Mouse (Mus musculus) CH12.LX (cell line): Measurements from ENCODE around the gene Cops7a. TPM values are rescaled to one million over a fixed set of nuclear protein-coding genes. Genes with fewer than 3 reads are reported as not detected.

ENCODE experiments used
- DNase-seq: peaks from one replicate; pipeline ENCODE4 v3.0.0-alpha.2; 2013; ENCODE audit errors: extremely low read depth
- H3K27ac ChIP-seq: 2 replicates; pipeline ENCODE4 v1.5.1; 2012; ENCODE audit warnings: low read depth, mild to moderate bottlenecking, control low read depth, moderate library complexity; ENCODE audit not compliant: insufficient read depth
- H3K27me3 ChIP-seq: replicated peaks from 2 replicates; pipeline ENCODE3; 2012; ENCODE audit warnings: inconsistent platforms
- H3K36me3 ChIP-seq, 2 experiments: replicated peaks in 1 of 2; 2 replicates each; pipeline versions ENCODE3 to v1.6.1; 2012; ENCODE audit warnings: inconsistent platforms in 1 of 2, low read length in 1 of 2, mild to moderate bottlenecking in 1 of 2, mixed read lengths in 1 of 2, moderate library complexity in 1 of 2; ENCODE audit not compliant: control insufficient read depth in 1 of 2, insufficient read depth in 1 of 2
- H3K4me1 ChIP-seq, 2 experiments: 2 replicates each; pipeline ENCODE4 v1.6.1; 2012; ENCODE audit warnings: inconsistent platforms in 1 of 2, moderate library complexity in 1 of 2; ENCODE audit not compliant: insufficient read depth in 2 of 2, control insufficient read depth in 1 of 2
- H3K4me2 ChIP-seq: 2 replicates; pipeline ENCODE4 v1.6.1; 2012; ENCODE audit warnings: low read depth, mild to moderate bottlenecking, control low read depth; ENCODE audit not compliant: poor library complexity, insufficient read depth, severe bottlenecking
- H3K4me3 ChIP-seq, 3 experiments: fragments of 150-350 bp in 1 of 3; sonication (generic) in 1 of 3; replicated peaks in 1 of 3; 2 replicates each; pipeline versions ENCODE3 to v1.5.1; 2011 to 2012; ENCODE audit warnings: low read depth in 2 of 3, low read length in 2 of 3, mild to moderate bottlenecking in 2 of 3, moderate library complexity in 2 of 3, control low read depth in 1 of 3, improper control_type of control experiment in 1 of 3, inconsistent platforms in 1 of 3, mixed read lengths in 1 of 3; ENCODE audit not compliant: poor library complexity in 1 of 3
- H3K79me2 ChIP-seq: replicated peaks from 2 replicates; pipeline ENCODE4 v1.6.1; 2012; ENCODE audit warnings: mild to moderate bottlenecking, moderate library complexity; ENCODE audit not compliant: control insufficient read depth, poor library complexity, insufficient read depth, severe bottlenecking; ENCODE audit errors: extremely low read depth
- H3K9ac ChIP-seq: 2 replicates; pipeline ENCODE4 v1.6.1; 2012; ENCODE audit warnings: low read depth, mild to moderate bottlenecking, control low read depth, moderate library complexity; ENCODE audit not compliant: insufficient read depth
- H3K9me3 ChIP-seq: replicated peaks from 2 replicates; pipeline ENCODE3; 2012; ENCODE audit warnings: low read length, inconsistent platforms, mixed read lengths
- BHLHE40 ChIP-seq: IDR thresholded peaks from 2 replicates; pipeline ENCODE4 v1.6.1; 2011; ENCODE audit warnings: mild to moderate bottlenecking, low read depth, low read length, improper control_type of control experiment
- CHD1 ChIP-seq: IDR thresholded peaks from 2 replicates; pipeline ENCODE4 v1.6.1; 2012; ENCODE audit warnings: low read depth, low read length, improper control_type of control experiment, inconsistent platforms
- E2F4 ChIP-seq: IDR thresholded peaks from 2 replicates; pipeline ENCODE4 v1.6.1; 2011; ENCODE audit warnings: low read depth, low read length, improper control_type of control experiment; ENCODE audit not compliant: insufficient replicate concordance
- ELF1 ChIP-seq: IDR thresholded peaks from 2 replicates; pipeline ENCODE4 v1.6.1; 2014; ENCODE audit warnings: low read depth, mild to moderate bottlenecking, inconsistent platforms, low read length, improper control_type of control experiment
- ETS1 ChIP-seq: conservative IDR thresholded peaks from 2 replicates; pipeline ENCODE4 v1.6.1; 2012; ENCODE audit warnings: low read depth, mild to moderate bottlenecking, inconsistent platforms, low read length, improper control_type of control experiment, moderate library complexity
- GABPA ChIP-seq: IDR thresholded peaks from 2 replicates; pipeline ENCODE4 v1.6.1; 2012; ENCODE audit warnings: low read depth, low read length, improper control_type of control experiment, inconsistent platforms; ENCODE audit not compliant: insufficient replicate concordance
- HCFC1 ChIP-seq: IDR thresholded peaks from 2 replicates; pipeline ENCODE4 v1.6.1; 2012; ENCODE audit warnings: low read depth, mild to moderate bottlenecking, inconsistent platforms, low read length, improper control_type of control experiment
- JUN ChIP-seq: IDR thresholded peaks from 2 replicates; pipeline ENCODE4 v1.6.1; 2011; ENCODE audit warnings: low read depth, mild to moderate bottlenecking, low read length, improper control_type of control experiment, moderate library complexity; ENCODE audit not compliant: insufficient read depth
- JUND ChIP-seq: conservative IDR thresholded peaks from 2 replicates; pipeline ENCODE4 v1.6.1; 2011; ENCODE audit warnings: low read depth, low read length, improper control_type of control experiment
- KAT2A ChIP-seq: IDR thresholded peaks from 2 replicates; pipeline ENCODE4 v1.6.1; 2012; ENCODE audit warnings: low read length, improper control_type of control experiment, inconsistent platforms; ENCODE audit not compliant: insufficient replicate concordance
- MAFK ChIP-seq: IDR thresholded peaks from 2 replicates; pipeline ENCODE4 v1.6.1; 2011; ENCODE audit warnings: low read length, improper control_type of control experiment; ENCODE audit not compliant: insufficient replicate concordance
- MAX ChIP-seq: IDR thresholded peaks from 2 replicates; pipeline ENCODE4 v1.6.1; 2011; ENCODE audit warnings: low read length, improper control_type of control experiment
- MAZ ChIP-seq: IDR thresholded peaks from 2 replicates; pipeline ENCODE4 v1.6.1; 2012; ENCODE audit warnings: low read depth, mild to moderate bottlenecking, inconsistent platforms, low read length, improper control_type of control experiment, moderate library complexity
- MEF2A ChIP-seq: IDR thresholded peaks from 2 replicates; pipeline ENCODE4 v1.6.1; 2014; ENCODE audit warnings: low read depth, mild to moderate bottlenecking, inconsistent platforms, low read length, improper control_type of control experiment, borderline replicate concordance
- MXI1 ChIP-seq: IDR thresholded peaks from 2 replicates; pipeline ENCODE4 v1.6.1; 2011; ENCODE audit warnings: mild to moderate bottlenecking, low read depth, low read length, improper control_type of control experiment
- MYC ChIP-seq: IDR thresholded peaks from 2 replicates; pipeline ENCODE4 v1.6.1; 2011; ENCODE audit warnings: low read depth, mild to moderate bottlenecking, improper control_type of control experiment, low read length
- NELFE ChIP-seq: IDR thresholded peaks from 2 replicates; pipeline ENCODE4 v1.6.1; 2011; ENCODE audit warnings: low read depth, low read length, improper control_type of control experiment
- NRF1 ChIP-seq: IDR thresholded peaks from 2 replicates; pipeline ENCODE4 v1.6.1; 2014; ENCODE audit warnings: low read depth, mild to moderate bottlenecking, inconsistent platforms, low read length, improper control_type of control experiment, moderate library complexity
- POLR2A ChIP-seq: IDR thresholded peaks from 2 replicates; pipeline ENCODE4 v1.6.1; 2011; ENCODE audit warnings: low read depth, mild to moderate bottlenecking, improper control_type of control experiment, low read length
- POLR2AphosphoS2 ChIP-seq: IDR thresholded peaks from 2 replicates; pipeline ENCODE4 v1.6.1; 2011; ENCODE audit warnings: low read depth, low read length, improper control_type of control experiment
- RAD21 ChIP-seq: IDR thresholded peaks from 2 replicates; pipeline ENCODE4 v1.6.1; 2011; ENCODE audit warnings: low read depth, mild to moderate bottlenecking, low read length, improper control_type of control experiment, moderate library complexity
- SIN3A ChIP-seq: IDR thresholded peaks from 2 replicates; pipeline ENCODE4 v1.6.1; 2012; ENCODE audit warnings: low read length, improper control_type of control experiment, inconsistent platforms
- TCF12 ChIP-seq: IDR thresholded peaks from 2 replicates; pipeline ENCODE4 v1.6.1; 2014; ENCODE audit warnings: low read depth, mild to moderate bottlenecking, inconsistent platforms, low read length, improper control_type of control experiment
- UBTF ChIP-seq: IDR thresholded peaks from 2 replicates; pipeline ENCODE4 v1.6.1; 2012; ENCODE audit warnings: low read depth, mild to moderate bottlenecking, inconsistent platforms, low read length, improper control_type of control experiment, moderate library complexity
- USF2 ChIP-seq: conservative IDR thresholded peaks from 2 replicates; pipeline ENCODE4 v1.6.1; 2011; ENCODE audit warnings: low read depth, low read length, improper control_type of control experiment
- ZC3H11A ChIP-seq: IDR thresholded peaks from 2 replicates; pipeline ENCODE4 v1.6.1; 2012; ENCODE audit warnings: low read depth, mild to moderate bottlenecking, inconsistent platforms, low read length, improper control_type of control experiment
- ZMIZ1 ChIP-seq: IDR thresholded peaks from 2 replicates; pipeline ENCODE4 v1.6.1; 2012; ENCODE audit warnings: low read depth, mild to moderate bottlenecking, inconsistent platforms, low read length, improper control_type of control experiment
- ZNF384 ChIP-seq: IDR thresholded peaks from 2 replicates; pipeline ENCODE4 v1.6.1; 2012; ENCODE audit warnings: low read depth, low read length, improper control_type of control experiment, inconsistent platforms
- dilution Hi-C: fragments of 300-500 bp; cut with MboI; formaldehyde crosslinking; loops from 2 replicates; pipeline ENCODE4 v1.14.3; 2020; ENCODE audit warnings: low sequenced_read_pairs; ENCODE audit not compliant: extremely low pct_unique_long_range_greater_than_20kb, extremely low pct_ligation_motif_present
- in situ Hi-C: fragments of 300-500 bp; cut with MboI; formaldehyde crosslinking; loops from 3 replicates; pipeline ENCODE4 v1.14.3; 2019; ENCODE audit warnings: low sequenced_read_pairs, low pct_ligation_motif_present, low pct_unique_long_range_greater_than_20kb, mixed read lengths
- polyA plus RNA-seq: library from polyadenylated mRNA; unstranded; fragments of >175 nt; gene quantifications from 2 replicates; pipeline ENCODE4 v1.2.1, GENCODE M21; 2012; ENCODE audit warnings: low read depth; ENCODE audit not compliant: insufficient read length
- total RNA-seq, 2 experiments: library from RNA; depleted of rRNA; stranded (reverse); fragments of 300-350 nt in 1 of 2; fragments of >200 nt in 1 of 2; gene quantifications; 2 replicates each; pipeline ENCODE4 v1.2.3; 2012 to 2014

The Cops7a gene
- total and polyA plus RNA-seq, 3 experiments: 73.2 to 114 (median 104) TPM

- TF ChIP-seq SIN3A: no peak; the same call in none of the 2 replicates
- no peak for TF ChIP-seq GABPA
- peak; percentile 63 for TF ChIP-seq MXI1
- TF ChIP-seq ZNF384: no peak
- peak; percentile 41 for TF ChIP-seq MEF2A
- peak; percentile 88 for TF ChIP-seq ZMIZ1
- no peak for TF ChIP-seq MAX
- TF ChIP-seq E2F4: no peak
- TF ChIP-seq JUN: no peak
- TF ChIP-seq CHD1: no peak
- peak; percentile 36; the same call in 1 of the 2 replicates for TF ChIP-seq ZC3H11A
- TF ChIP-seq, all 38 proteins: peak for 20
Measured at GRCm38 (mm10) chr6:124930754-124931524, 34.4 kb downstream of the Cops7a start, which contains the start of gene Mlf2 (continued).

GRCm38 (mm10) chr6:124930231-124930630, 35.1 kb downstream of the Cops7a start:
- peaks cover 14% of the 10 kb centered on the region for H3K79me2 ChIP-seq
- no peak for TF ChIP-seq GABPA
- no peak for TF ChIP-seq ETS1
- TF ChIP-seq POLR2A: no peak
- no peak for TF ChIP-seq JUND
- no peak for TF ChIP-seq MAFK
- no peak for TF ChIP-seq MYC
- no peak for TF ChIP-seq POLR2AphosphoS2
- no peak for TF ChIP-seq RAD21
- TF ChIP-seq NRF1: no peak
- no peak for TF ChIP-seq TCF12
- no peak for TF ChIP-seq MXI1
- no peak for TF ChIP-seq USF2
- no peak for TF ChIP-seq HCFC1
- TF ChIP-seq ZMIZ1: no peak
- TF ChIP-seq KAT2A: no peak
- TF ChIP-seq NELFE: no peak
- TF ChIP-seq BHLHE40: no peak
- no peak for TF ChIP-seq UBTF
- TF ChIP-seq ELF1: no peak
- TF ChIP-seq MAZ: no peak
- TF ChIP-seq, all 38 proteins: peak for 0
- Histone ChIP-seq H3K36me3 (peaks cover 21 to 27% of the 10 kb centered on the region in 2 experiments), H3K4me3 (peak overlapping the region; percentile 22 to 95 (median 43)), H3K27ac (no peak overlapping the region), H3K27me3 (no peaks in the 10 kb centered on the region), H3K4me1 (peaks cover 5 to 18% of the 10 kb centered on the region in 2 experiments), H3K9me3 (peaks cover 2% of the 10 kb centered on the region), H3K9ac (peak overlapping the region; percentile 54; the same call in 1 of the 2 replicates), H3K4me2 (peak overlapping the region; percentile 83)
- DNase-seq: no peak
- in situ Hi-C loops: loop anchor here (10.0 kb wide), 1 partner anchor 85 kb away; the partner anchor contains the start of gene Gnb3
- dilution Hi-C loops: no loop called here
